Mouse (Mus musculus): ENCODE measurements around the gene Olfr1019.

The Olfr1019 gene

DNA sequence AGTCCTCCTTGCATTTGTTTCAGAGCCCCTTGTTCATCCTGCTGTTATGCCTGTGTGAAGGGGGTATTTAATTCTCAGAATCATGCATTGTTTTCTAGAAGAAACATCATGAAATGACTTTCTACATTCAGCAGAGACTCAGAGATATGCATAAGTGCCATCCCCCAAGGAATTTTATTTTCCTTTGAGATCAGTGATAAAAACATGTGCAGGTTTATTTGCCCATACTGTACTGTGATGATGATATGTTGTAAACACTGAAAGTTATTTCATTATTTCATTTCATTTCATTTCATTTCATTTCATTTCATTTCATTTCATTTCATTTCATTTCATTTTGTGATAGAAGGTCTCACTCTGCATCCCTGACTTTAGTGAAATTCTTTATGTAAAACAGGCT lies at the start of gene Olfr1019:
Olfr1019 (minus strand) TSS at position 101 of the 400 bp plus-strand sequence.
- no peak for DNase-seq (ENCODE audit: low read depth, low spot score)

DNA sequence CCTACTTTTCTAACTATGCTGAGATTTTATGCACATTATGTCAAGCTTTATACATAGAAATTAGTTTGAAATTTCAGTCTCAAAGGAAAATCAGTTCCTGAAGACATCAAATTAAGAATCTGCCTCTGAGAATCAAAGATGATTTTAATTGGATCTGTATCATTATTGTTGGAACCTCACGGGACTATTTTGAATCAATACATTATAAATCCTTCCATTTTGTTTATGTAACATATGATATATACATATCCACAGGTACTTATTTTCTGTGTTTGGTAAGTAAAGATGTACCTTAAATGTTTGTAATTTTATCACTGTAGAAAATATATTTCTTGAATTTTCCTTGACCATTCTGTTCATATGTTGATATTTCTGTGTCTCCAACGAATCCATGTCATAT lies 40.1 kb upstream of the Olfr1019 start, which contains the start of gene Olfr1023:
Olfr1023 (plus strand) TSS at position 301 of the 400 bp plus-strand sequence.
- no peak for DNase-seq (ENCODE audit: low read depth, low spot score)

DNA sequence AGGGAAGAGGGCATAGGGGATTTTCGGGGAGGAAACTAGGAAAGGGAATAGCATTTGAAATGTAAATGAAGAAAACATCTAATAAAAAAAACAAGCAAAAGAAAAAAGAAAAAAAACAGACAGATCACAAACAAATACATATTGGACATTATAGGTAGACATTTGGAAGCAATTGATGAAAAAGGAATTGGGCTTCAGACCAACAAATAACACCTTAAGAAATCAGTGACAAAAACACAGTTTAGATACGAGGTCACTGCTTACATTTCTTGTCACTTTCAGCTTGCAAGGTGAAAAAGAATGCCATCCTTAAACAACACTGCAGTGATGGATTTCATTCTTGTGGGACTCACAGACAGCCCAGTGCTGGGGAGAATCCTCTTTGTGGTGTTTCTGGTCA lies 23.0 kb upstream of the Olfr1019 start, which contains the start of gene Olfr1022:
Olfr1022 (plus strand) TSS at position 301 of the 400 bp plus-strand sequence.
- DNase-seq (ENCODE audit: low read depth, low spot score) = no peak

DNA sequence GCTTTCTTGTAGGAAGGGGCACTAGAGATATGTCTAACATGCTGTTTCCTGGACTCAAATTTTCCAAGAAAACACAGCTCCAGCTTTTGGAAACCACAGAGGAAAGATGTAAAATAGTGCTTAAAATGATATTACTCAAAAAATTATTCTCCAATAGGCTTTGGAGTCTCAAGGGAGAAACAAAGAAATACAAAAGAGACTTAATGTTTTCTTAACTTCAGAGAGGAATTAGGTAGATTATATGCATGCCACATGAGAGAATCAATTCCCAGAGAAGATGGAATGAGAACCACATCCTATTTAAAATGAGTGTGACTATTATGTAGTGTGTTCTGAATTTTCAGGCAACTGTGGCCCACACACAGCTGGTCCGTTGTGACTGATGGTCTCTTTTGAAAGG lies 1.4 kb upstream of the Olfr1019 start, which contains the start of gene Olfr1020:
Olfr1020 (plus strand) TSS at position 301 of the 400 bp plus-strand sequence.
- no peak for DNase-seq (ENCODE audit: low read depth, low spot score)

GRCm38 (mm10) chr2:85818179-85818578 lies 27.1 kb downstream of the Olfr1019 start, which contains the start of gene Olfr1018:
TSS of gene Olfr1018 (plus strand) at chr2:85818479.
- DNase-seq (ENCODE audit: low read depth, low spot score) = no peak

GRCm38 (mm10) chr2:85804501-85804900 lies 40.8 kb downstream of the Olfr1019 start:
- DNase-seq (ENCODE audit: low read depth, low spot score) = no peak

GRCm38 (mm10) chr2:85802444-85802843 lies 42.8 kb downstream of the Olfr1019 start, which contains the start of gene Olfr1016:
TSS of gene Olfr1016 (minus strand) at chr2:85802544.
- DNase-seq (ENCODE audit: low read depth, low spot score) = no peak

DNA sequence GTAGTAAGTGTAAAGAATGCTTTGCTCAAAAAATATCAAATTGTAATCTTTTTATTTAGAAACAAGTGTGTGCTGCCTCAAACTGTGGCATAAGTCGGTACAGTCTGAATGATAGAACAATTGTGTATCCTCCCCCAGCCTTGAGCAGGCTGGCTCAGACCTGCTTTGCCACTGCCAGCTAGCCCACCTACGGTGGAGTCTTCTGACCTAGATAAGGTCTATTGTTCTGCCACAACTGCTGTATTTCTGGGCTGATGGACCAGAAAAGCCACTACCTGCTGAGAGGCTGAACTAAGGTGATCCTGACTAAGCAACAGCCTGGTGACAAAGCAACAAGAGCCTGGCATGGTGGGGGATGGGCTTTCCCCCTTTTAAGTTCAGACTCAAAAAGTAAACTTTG lies 53.0 kb downstream of the Olfr1019 start:
- DNase-seq (ENCODE audit: low read depth, low spot score) = no peak

Measured in retina, postnatal 7 days (tissue).